Mouse (Mus musculus): Measurements from ENCODE around the gene Edil3. TPM values are rescaled to one million over a fixed set of nuclear protein-coding genes. Genes with fewer than 3 reads are reported as not detected.

Edil3 gene
- polyA plus RNA-seq, 1 experiment = 0.60 TPM

- H3K4me3 ChIP-seq (replicated peaks; ENCODE audit: control insufficient read depth, low read depth, low read length) = no peak overlapping the region
- no peak overlapping the region for H3K27ac ChIP-seq (ENCODE audit: control insufficient read depth, insufficient read depth, low read depth, low read length, poor library complexity)
- TF ChIP-seq POLR2A (IDR thresholded peaks at IDR 0.05; ENCODE audit: borderline replicate concordance, control insufficient read depth, low read depth, low read length) = no peak
- no peak for TF ChIP-seq CTCF (IDR thresholded peaks at IDR 0.05; ENCODE audit: control insufficient read depth, insufficient read depth, low read length)
- no peaks in the 10 kb centered on the region for H3K4me1 ChIP-seq (ENCODE audit: control insufficient read depth, insufficient read depth, low read length)
- WGBS = 76% methylated on average over 2 of the region's 2 CpGs
Measured at GRCm38 (mm10) chr13:89324282-89324681, 503.0 kb downstream of the Edil3 start.

GRCm38 (mm10) chr13:89334494-89334893 is 513.2 kb downstream of the Edil3 start:
- H3K4me1 ChIP-seq (ENCODE audit: control insufficient read depth, insufficient read depth, low read length) = no peaks in the 10 kb centered on the region
- 81% methylated on average over 1 of the region's 1 CpGs for WGBS
- no peak overlapping the region for H3K27ac ChIP-seq (ENCODE audit: control insufficient read depth, insufficient read depth, low read depth, low read length, poor library complexity)
- no peak overlapping the region for H3K4me3 ChIP-seq (replicated peaks; ENCODE audit: control insufficient read depth, low read depth, low read length)
- TF ChIP-seq POLR2A (IDR thresholded peaks at IDR 0.05; ENCODE audit: borderline replicate concordance, control insufficient read depth, low read depth, low read length) (no peak), CTCF (IDR thresholded peaks at IDR 0.05; ENCODE audit: control insufficient read depth, insufficient read depth, low read length) (no peak)

GRCm38 (mm10) chr13:89335908-89336579 is 514.8 kb downstream of the Edil3 start:
- WGBS = 48% methylated on average over 7 of the region's 7 CpGs
- Histone ChIP-seq H3K4me3 (replicated peaks; ENCODE audit: control insufficient read depth, low read depth, low read length) (no peak overlapping the region), H3K4me1 (ENCODE audit: control insufficient read depth, insufficient read depth, low read length) (no peaks in the 10 kb centered on the region), H3K27ac (ENCODE audit: control insufficient read depth, insufficient read depth, low read depth, low read length, poor library complexity) (no peak overlapping the region)
- TF ChIP-seq POLR2A (IDR thresholded peaks at IDR 0.05; ENCODE audit: borderline replicate concordance, control insufficient read depth, low read depth, low read length) (no peak), CTCF (IDR thresholded peaks at IDR 0.05; ENCODE audit: control insufficient read depth, insufficient read depth, low read length) (no peak)

GRCm38 (mm10) chr13:89339055-89339454 is 517.8 kb downstream of the Edil3 start:
- H3K27ac ChIP-seq (ENCODE audit: control insufficient read depth, insufficient read depth, low read depth, low read length, poor library complexity) = no peak overlapping the region
- H3K4me3 ChIP-seq (replicated peaks; ENCODE audit: control insufficient read depth, low read depth, low read length) = no peak overlapping the region
- TF ChIP-seq POLR2A (IDR thresholded peaks at IDR 0.05; ENCODE audit: borderline replicate concordance, control insufficient read depth, low read depth, low read length) = no peak
- no peak for TF ChIP-seq CTCF (IDR thresholded peaks at IDR 0.05; ENCODE audit: control insufficient read depth, insufficient read depth, low read length)
- H3K4me1 ChIP-seq (ENCODE audit: control insufficient read depth, insufficient read depth, low read length) = no peaks in the 10 kb centered on the region
- 83% methylated on average over 4 of the region's 4 CpGs for WGBS

- Histone ChIP-seq H3K27ac (ENCODE audit: control insufficient read depth, insufficient read depth, low read depth, low read length, poor library complexity) (no peak overlapping the region), H3K4me1 (ENCODE audit: control insufficient read depth, insufficient read depth, low read length) (no peaks in the 10 kb centered on the region), H3K4me3 (replicated peaks; ENCODE audit: control insufficient read depth, low read depth, low read length) (no peak overlapping the region)
- WGBS = 69% methylated on average over 3 of the region's 3 CpGs
- TF ChIP-seq POLR2A (IDR thresholded peaks at IDR 0.05; ENCODE audit: borderline replicate concordance, control insufficient read depth, low read depth, low read length) (no peak), CTCF (IDR thresholded peaks at IDR 0.05; ENCODE audit: control insufficient read depth, insufficient read depth, low read length) (no peak)
Measured at GRCm38 (mm10) chr13:89339776-89340175, 518.5 kb downstream of the Edil3 start.

GRCm38 (mm10) chr13:89355234-89355633 is 534.0 kb downstream of the Edil3 start:
- WGBS = 75% methylated on average over 3 of the region's 3 CpGs
- Histone ChIP-seq H3K4me3 (replicated peaks; ENCODE audit: control insufficient read depth, low read depth, low read length) (no peak overlapping the region), H3K4me1 (ENCODE audit: control insufficient read depth, insufficient read depth, low read length) (no peaks in the 10 kb centered on the region), H3K27ac (ENCODE audit: control insufficient read depth, insufficient read depth, low read depth, low read length, poor library complexity) (no peak overlapping the region)
- TF ChIP-seq CTCF (IDR thresholded peaks at IDR 0.05; ENCODE audit: control insufficient read depth, insufficient read depth, low read length) (no peak), POLR2A (IDR thresholded peaks at IDR 0.05; ENCODE audit: borderline replicate concordance, control insufficient read depth, low read depth, low read length) (no peak)

- no peak for TF ChIP-seq POLR2A (IDR thresholded peaks at IDR 0.05; ENCODE audit: borderline replicate concordance, control insufficient read depth, low read depth, low read length)
- no peak overlapping the region for H3K4me3 ChIP-seq (replicated peaks; ENCODE audit: control insufficient read depth, low read depth, low read length)
- H3K27ac ChIP-seq (ENCODE audit: control insufficient read depth, insufficient read depth, low read depth, low read length, poor library complexity) = no peak overlapping the region
- H3K4me1 ChIP-seq (ENCODE audit: control insufficient read depth, insufficient read depth, low read length) = no peaks in the 10 kb centered on the region
Measured at GRCm38 (mm10) chr13:89358407-89358806, 537.1 kb downstream of the Edil3 start.

GRCm38 (mm10) chr13:89362274-89362673 is 541.0 kb downstream of the Edil3 start:
- no peak overlapping the region for H3K27ac ChIP-seq (ENCODE audit: control insufficient read depth, insufficient read depth, low read depth, low read length, poor library complexity)
- WGBS = 83% methylated on average over 4 of the region's 4 CpGs
- H3K4me3 ChIP-seq (replicated peaks; ENCODE audit: control insufficient read depth, low read depth, low read length) = no peak overlapping the region
- H3K4me1 ChIP-seq (ENCODE audit: control insufficient read depth, insufficient read depth, low read length) = no peaks in the 10 kb centered on the region
- TF ChIP-seq POLR2A (IDR thresholded peaks at IDR 0.05; ENCODE audit: borderline replicate concordance, control insufficient read depth, low read depth, low read length) (no peak), CTCF (IDR thresholded peaks at IDR 0.05; ENCODE audit: control insufficient read depth, insufficient read depth, low read length) (no peak)

GRCm38 (mm10) chr13:89371253-89371652 is 550.0 kb downstream of the Edil3 start:
- H3K4me1 ChIP-seq (ENCODE audit: control insufficient read depth, insufficient read depth, low read length) = no peaks in the 10 kb centered on the region
- no peak overlapping the region for H3K27ac ChIP-seq (ENCODE audit: control insufficient read depth, insufficient read depth, low read depth, low read length, poor library complexity)
- TF ChIP-seq CTCF (IDR thresholded peaks at IDR 0.05; ENCODE audit: control insufficient read depth, insufficient read depth, low read length) (no peak), POLR2A (IDR thresholded peaks at IDR 0.05; ENCODE audit: borderline replicate concordance, control insufficient read depth, low read depth, low read length) (no peak)
- no peak overlapping the region for H3K4me3 ChIP-seq (replicated peaks; ENCODE audit: control insufficient read depth, low read depth, low read length)
